Mouse (Mus musculus) liver, adult 2 months (tissue): ENCODE data around the gene Mpp6.

Experiments
- CTCF ChIP-seq: fragments of 200-500 bp; IDR thresholded peaks from 2 replicates; pipeline ENCODE4 v1.5.1; 2011; ENCODE audit warnings: low read depth, low read length, control low read depth
- POLR2A ChIP-seq: fragments of 200-500 bp; IDR thresholded peaks from 2 replicates; pipeline ENCODE4 v1.6.1; 2011; ENCODE audit warnings: low read length, control low read depth; ENCODE audit not compliant: insufficient read depth; ENCODE audit errors: extremely low read depth

GRCm38 (mm10) chr6:50189376-50189775 is 79.3 kb downstream of the Mpp6 start:
- TF ChIP-seq CTCF (no peak), POLR2A (no peak)
